Mouse (Mus musculus) lung, adult 2 months (tissue): ENCODE data around the gene Litaf. TPM values are rescaled to one million over a fixed set of nuclear protein-coding genes. Genes with fewer than 3 reads are reported as not detected.

ENCODE experiments used
- DNase-seq: peaks from one replicate; pipeline ENCODE4 v3.0.0; 2022
- H3K4me1 ChIP-seq: fragments of 200-500 bp; 2 replicates; pipeline ENCODE4 v1.6.1; 2011; ENCODE audit warnings: low read length; ENCODE audit not compliant: control insufficient read depth, insufficient read depth
- H3K4me3 ChIP-seq: fragments of 200-500 bp; replicated peaks from 2 replicates; pipeline ENCODE3; 2011; ENCODE audit warnings: low read depth, mild to moderate bottlenecking, control low read depth, low read length; ENCODE audit errors: extremely low read depth
- CTCF ChIP-seq: fragments of 200-500 bp; IDR thresholded peaks from 2 replicates; pipeline ENCODE4 v1.5.1; 2011; ENCODE audit warnings: mild to moderate bottlenecking, low read length, control low read depth; ENCODE audit not compliant: insufficient read depth
- POLR2A ChIP-seq: fragments of 200-500 bp; IDR thresholded peaks from 2 replicates; pipeline ENCODE4 v1.6.1; 2011; ENCODE audit warnings: low read depth, mild to moderate bottlenecking, control low read depth, low read length, borderline replicate concordance; ENCODE audit errors: extremely low read depth
- WGBS: fragments of 180-500 bp; shearing (Covaris S2); methylation state at CpG from one replicate; pipeline ENCODE4 v1.1.7; 2018; 5-methylcytosine and 5-hydroxymethylcytosine counted together
- polyA plus RNA-seq: library from polyadenylated mRNA; depleted of rRNA; stranded (reverse); fragments of >200 nt; gene quantifications from 2 replicates; pipeline ENCODE4 v1.2.3, GENCODE M21; 2012

The Litaf gene
- polyA plus RNA-seq, 1 experiment, result 215 TPM

- 81% methylated on average over 5 of the region's 5 CpGs for WGBS
- DNase-seq, result no peak
- Histone ChIP-seq H3K4me3 (no peak overlapping the region), H3K4me1 (peaks cover 4% of the 10 kb centered on the region; the same call in 1 of the 2 replicates)
- TF ChIP-seq CTCF (no peak), POLR2A (no peak)
Measured at GRCm38 (mm10) chr16:11086856-11087588, 21.1 kb upstream of the Litaf start.

- 96% methylated on average over 3 of the region's 3 CpGs for WGBS
- DNase-seq, result no peak
- H3K4me3 ChIP-seq, result no peak overlapping the region
- peaks cover 4% of the 10 kb centered on the region; the same call in 1 of the 2 replicates for H3K4me1 ChIP-seq
- no peak for TF ChIP-seq CTCF
- no peak for TF ChIP-seq POLR2A
Measured at GRCm38 (mm10) chr16:11086299-11086698, 20.3 kb upstream of the Litaf start.

- WGBS, result 90% methylated on average over 8 of the region's 8 CpGs
- Histone ChIP-seq H3K4me1 (no peaks in the 10 kb centered on the region), H3K4me3 (no peak overlapping the region)
- DNase-seq, result no peak
- TF ChIP-seq CTCF (no peak), POLR2A (no peak)
Measured at GRCm38 (mm10) chr16:11084181-11084580, 18.2 kb upstream of the Litaf start.

- Histone ChIP-seq H3K4me3 (no peak overlapping the region), H3K4me1 (peaks cover 4% of the 10 kb centered on the region; the same call in 1 of the 2 replicates)
- no peak for TF ChIP-seq POLR2A
- TF ChIP-seq CTCF, result no peak
- WGBS, result 33% methylated on average over 3 of the region's 3 CpGs
- DNase-seq, result no peak
Measured at GRCm38 (mm10) chr16:11078216-11078869, 12.4 kb upstream of the Litaf start.

GRCm38 (mm10) chr16:11077601-11078201, 11.7 kb upstream of the Litaf start:
- WGBS, result 81% methylated on average over 9 of the region's 9 CpGs
- no peak for TF ChIP-seq POLR2A
- TF ChIP-seq CTCF, result no peak
- no peak for DNase-seq
- Histone ChIP-seq H3K4me3 (no peak overlapping the region), H3K4me1 (peaks cover 7% of the 10 kb centered on the region)

- Histone ChIP-seq H3K4me3 (no peak overlapping the region), H3K4me1 (peaks cover 22% of the 10 kb centered on the region)
- WGBS, result 54% methylated on average over 6 of the region's 6 CpGs
- DNase-seq, result no peak
- TF ChIP-seq POLR2A, result no peak
- no peak for TF ChIP-seq CTCF
Measured at GRCm38 (mm10) chr16:11073060-11073459, 7.1 kb upstream of the Litaf start.

GRCm38 (mm10) chr16:11072454-11072853, 6.5 kb upstream of the Litaf start:
- no peak for DNase-seq
- H3K4me3 ChIP-seq, result no peak overlapping the region
- TF ChIP-seq POLR2A, result no peak
- no peak for TF ChIP-seq CTCF
- H3K4me1 ChIP-seq, result peaks cover 22% of the 10 kb centered on the region
- WGBS, result 79% methylated on average over 8 of the region's 8 CpGs

- no peak for DNase-seq
- Histone ChIP-seq H3K4me1 (peaks cover 22% of the 10 kb centered on the region), H3K4me3 (no peak overlapping the region)
- TF ChIP-seq POLR2A (no peak), CTCF (no peak)
- WGBS, result 75% methylated on average over 4 of the region's 4 CpGs
Measured at GRCm38 (mm10) chr16:11071887-11072286, 5.9 kb upstream of the Litaf start.

GRCm38 (mm10) chr16:11071176-11071575, 5.2 kb upstream of the Litaf start:
- DNase-seq, result no peak
- 45% methylated on average over 5 of the region's 5 CpGs for WGBS
- TF ChIP-seq CTCF, result no peak
- no peak for TF ChIP-seq POLR2A
- Histone ChIP-seq H3K4me3 (no peak overlapping the region), H3K4me1 (peaks cover 22% of the 10 kb centered on the region)
